Comparison of ENCODE assay signal across 22 mouse cellular contexts in the genomic region with DNA sequence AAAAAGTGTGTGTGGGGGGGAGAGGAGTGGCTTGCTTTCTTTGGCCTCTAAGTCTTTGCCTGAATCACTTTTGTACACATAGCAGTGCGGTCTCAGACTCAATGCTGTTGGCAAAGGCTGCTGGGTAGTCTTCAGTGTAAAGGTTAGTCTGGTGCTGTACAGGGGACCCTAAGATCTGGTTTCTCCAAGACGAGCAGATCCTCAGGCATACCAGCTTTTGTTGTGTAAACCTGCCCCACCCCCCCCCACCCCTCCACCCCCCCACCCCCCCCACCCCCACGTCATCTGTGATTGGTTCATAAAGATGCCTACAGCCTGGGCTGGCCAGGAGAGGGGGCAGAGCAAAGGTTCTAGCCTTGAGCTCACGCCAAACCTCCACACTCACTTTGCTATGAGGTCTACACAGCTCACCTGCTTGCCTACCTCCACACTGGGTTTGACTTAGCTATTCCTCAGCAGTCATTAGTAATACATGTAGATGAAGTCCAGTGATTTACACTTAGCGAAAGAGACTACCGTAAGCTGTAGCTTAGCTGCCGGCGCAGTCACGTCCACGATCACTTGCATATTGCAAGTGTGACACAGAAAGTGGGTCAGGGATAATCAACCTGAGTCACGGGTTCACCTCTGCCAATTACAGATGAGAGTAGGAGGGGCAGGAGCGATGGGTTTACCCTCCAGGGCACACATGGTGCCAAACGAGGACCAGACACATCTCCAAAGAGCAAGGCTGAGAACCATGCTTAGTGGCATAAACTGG. TPM values are rescaled to one million over a fixed set of nuclear protein-coding genes. Genes with fewer than 3 reads are reported as not detected.
DNase-seq lines count a peak whose midpoint lies in the region; TF ChIP-seq lines count a peak whose summit lies in the region.
"Had no signal": no experiment of that assay in that cellular context is flagged by ENCODE, and none has a peak within 500 bp of the region (broad histone marks: within the 10 kb centered on the region; RNA-seq: fewer than 3 reads in every experiment).

No protein-coding gene starts in this region.

- no peaks in the 10 kb centered on the region for H3K27me3 ChIP-seq in kidney, adult 2 months (replicated peaks; ENCODE audit: control insufficient read depth, insufficient read depth, low read length)
- H3K27me3 ChIP-seq: embryonic facial prominence, embryonic 12.5 days; forebrain, embryonic 13.5 days; forebrain, embryonic 15.5 days; Patski had no signal

- peak; percentile 7 for DNase-seq in kidney, adult 2 months
- no peak for DNase-seq in kidney, postnatal 10 days
- DNase-seq in ES-CJ7 (ENCODE audit: low read depth, low spot score) = peak; percentile 72
- DNase-seq in R1 (ENCODE audit: low read depth, low spot score) = peak; percentile 87
- peak; percentile 10 for DNase-seq in adipocyte (ENCODE audit: low spot score)
- DNase-seq in adrenal gland, postnatal 25 days = no peak
- no peak for DNase-seq in layer of hippocampus, adult 9-11 months
- DNase-seq: adrenal gland, adult 2 months; adrenal gland, postnatal 10 days; adrenal gland, postnatal 36 days; cerebellum, adult 11-12 months; cerebellum, adult 2 months; cerebellum, adult 9-10 months; cerebellum, postnatal 10 days; cerebellum, postnatal 25 days; forebrain, postnatal 0 days had no signal

- H3K4me1 ChIP-seq in kidney, adult 2 months (ENCODE audit: control insufficient read depth, insufficient read depth, low read length) = no peaks in the 10 kb centered on the region
- H3K4me1 ChIP-seq: embryonic facial prominence, embryonic 10.5 days; embryonic facial prominence, embryonic 12.5 days; forebrain, embryonic 13.5 days; forebrain, embryonic 15.5 days had no signal

- H3K27ac ChIP-seq in kidney, adult 2 months (ENCODE audit: insufficient read depth, low read depth, low read length) = no peak overlapping the region
- H3K27ac ChIP-seq: embryonic facial prominence, embryonic 10.5 days; embryonic facial prominence, embryonic 12.5 days; forebrain, embryonic 13.5 days; forebrain, embryonic 15.5 days had no signal

- TF ChIP-seq CTCF in kidney, adult 2 months (conservative IDR thresholded peaks at IDR 0.05; ENCODE audit: insufficient read depth, insufficient read length, low read depth, low read length) = no peak

- H3K36me3 ChIP-seq in kidney, adult 2 months (ENCODE audit: control insufficient read depth, insufficient read depth, low read length) = no peaks in the 10 kb centered on the region
- H3K36me3 ChIP-seq: embryonic facial prominence, embryonic 10.5 days; embryonic facial prominence, embryonic 12.5 days; forebrain, embryonic 15.5 days; G1E had no signal

- no peak overlapping the region for H3K4me3 ChIP-seq in kidney, adult 2 months (ENCODE audit: insufficient read depth, low read depth, low read length)
- H3K4me3 ChIP-seq: embryonic facial prominence, embryonic 10.5 days; embryonic facial prominence, embryonic 12.5 days; forebrain, embryonic 13.5 days; forebrain, embryonic 15.5 days had no signal

- WGBS in kidney, adult 2 months = 84% methylated on average over 13 of the region's 13 CpGs

- TF ChIP-seq POLR2A in kidney, adult 2 months (IDR thresholded peaks at IDR 0.05; ENCODE audit: low read depth, low read length) = no peak

RNA-seq across cellular contexts. Expression of a gene that starts 18.5 kb away (rescaled TPM):
- polyA plus RNA-seq in kidney, adult 2 months (2012; rRNA removed) = 0.43 and 1.1 TPM in 2 replicates
- total RNA-seq in adrenal gland, postnatal 25 days (2021) = 0.30 and 0.95 TPM in 2 replicates
- total RNA-seq: G1E had no signal
- polyA plus RNA-seq: G1E had no signal

RNA-seq across cellular contexts. Expression of a gene that starts 26.1 kb away (rescaled TPM):
- polyA plus RNA-seq in kidney, adult 2 months (2012; rRNA removed) = 100 and 111 TPM in 2 replicates
- 63.0 and 65.2 TPM in 2 replicates for total RNA-seq in adrenal gland, postnatal 25 days (2021)

Comparison
In these comparisons a context has a peak if more than half of its experiments do, and no peak if none do; other contexts are left out.
1. DNase-seq: peak in kidney, adult 2 months (single experiment), ES-CJ7 (single experiment), R1 (single experiment) and adipocyte (single experiment); none in kidney, postnatal 10 days (single experiment), adrenal gland, postnatal 25 days (single experiment) and layer of hippocampus, adult 9-11 months (single experiment).